Mouse (Mus musculus): Measurements from ENCODE around the gene Zfp426.

The Zfp426 gene

GRCm38 (mm10) chr9:20492527-20493233 is at the start of gene Zfp426:
TSS of gene Zfp426 (minus strand) at chr9:20492746.
- DNase-seq, result peak; percentile 87

DNA sequence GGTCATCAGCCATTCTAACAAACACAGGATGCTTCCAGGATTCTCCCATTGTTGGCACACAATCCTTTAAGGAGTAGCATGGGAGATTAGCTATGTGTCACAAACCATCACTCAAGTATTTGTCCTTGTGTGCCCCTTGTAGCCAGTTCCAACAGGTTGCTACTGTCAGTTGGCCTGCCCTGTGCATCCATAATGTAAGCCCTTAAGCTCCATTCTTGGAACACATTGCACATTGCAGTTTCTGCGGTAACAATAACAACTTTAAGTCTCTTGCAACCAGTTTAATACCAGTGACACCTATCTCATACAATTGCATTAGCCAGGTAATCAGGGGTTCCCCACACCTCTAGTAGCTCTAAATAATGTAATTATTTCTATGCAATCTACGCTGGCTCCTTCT is 44.1 kb upstream of the Zfp426 start:
- DNase-seq, result no peak

DNA sequence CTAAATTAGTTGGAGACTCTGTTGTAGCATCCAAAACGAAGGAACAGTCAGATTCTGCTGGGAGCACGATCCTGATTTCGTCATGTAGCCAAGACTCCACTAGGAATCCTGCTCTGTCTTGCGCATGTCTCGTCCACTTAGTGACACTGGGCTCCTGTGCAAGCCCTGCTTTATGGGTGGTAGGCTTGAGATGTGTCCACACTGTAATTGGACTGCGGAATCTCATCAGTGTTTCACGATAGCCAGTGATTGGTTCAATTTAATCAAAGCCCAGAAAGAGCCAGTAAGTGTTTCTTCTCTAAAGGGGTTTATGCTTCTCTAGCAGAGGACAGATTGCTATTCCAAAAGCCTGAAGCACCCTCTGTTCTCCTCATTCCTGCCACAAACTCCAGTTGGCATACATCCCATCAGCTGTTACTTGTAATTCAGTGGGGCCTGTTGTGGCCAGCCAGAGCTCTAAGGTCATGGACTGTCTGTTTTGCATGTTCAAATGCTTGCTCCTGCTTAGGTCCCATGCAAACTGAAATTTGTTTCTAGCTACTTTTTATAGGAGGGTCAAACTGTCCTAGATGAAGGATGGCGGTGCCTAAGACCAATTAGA is 41.9 kb upstream of the Zfp426 start:
- DNase-seq, result no peak

DNA sequence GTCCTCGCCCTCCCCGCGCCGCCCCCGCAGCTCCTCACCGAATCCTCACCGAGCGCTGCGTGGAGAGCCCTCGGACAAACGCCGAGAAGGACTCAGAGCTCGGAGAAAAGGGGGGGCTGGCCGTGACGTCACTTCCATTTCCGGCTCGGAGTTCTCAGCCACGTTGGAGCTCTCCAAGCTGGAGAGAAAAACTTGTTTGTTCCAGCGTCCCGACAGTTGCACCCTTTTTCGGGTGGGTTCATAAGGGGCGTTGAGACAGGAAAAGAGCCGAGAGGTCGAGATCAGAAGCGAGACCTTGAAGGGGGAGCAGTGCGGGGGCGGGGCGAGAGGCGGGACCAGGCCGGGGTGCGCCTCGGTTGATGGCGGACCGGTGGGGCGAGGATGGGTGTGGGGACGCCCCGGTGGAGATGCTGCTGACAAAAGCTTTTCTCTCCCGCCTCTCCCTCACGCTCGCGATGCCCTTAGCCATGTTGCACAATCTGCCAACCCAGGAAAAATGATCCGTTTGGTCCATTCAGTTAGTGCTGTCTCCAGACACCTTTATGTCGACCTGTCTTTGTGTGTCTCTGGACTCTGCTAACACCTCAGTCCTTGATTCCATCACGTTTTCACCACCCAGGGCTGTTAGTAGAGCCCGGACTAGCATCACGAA is 28.9 kb upstream of the Zfp426 start, which contains the start of gene Zfp266:
Gene Zfp266, minus strand, starts transcription at position 112 of the 652 bp plus-strand sequence.
- DNase-seq, result peak; percentile 92

- DNase-seq, result peak; percentile 3
Measured at GRCm38 (mm10) chr9:20520531-20521210, 28.1 kb upstream of the Zfp426 start.

- peak; percentile 5 for DNase-seq
Measured at GRCm38 (mm10) chr9:20519949-20520348, 27.4 kb upstream of the Zfp426 start.

GRCm38 (mm10) chr9:20518708-20519107 is 26.2 kb upstream of the Zfp426 start:
- no peak for DNase-seq

GRCm38 (mm10) chr9:20517727-20518126 is 25.2 kb upstream of the Zfp426 start:
- DNase-seq, result no peak

- DNase-seq, result no peak
Measured at GRCm38 (mm10) chr9:20514016-20514415, 21.5 kb upstream of the Zfp426 start.

GRCm38 (mm10) chr9:20512714-20513113 is 20.2 kb upstream of the Zfp426 start:
- DNase-seq, result no peak

DNA sequence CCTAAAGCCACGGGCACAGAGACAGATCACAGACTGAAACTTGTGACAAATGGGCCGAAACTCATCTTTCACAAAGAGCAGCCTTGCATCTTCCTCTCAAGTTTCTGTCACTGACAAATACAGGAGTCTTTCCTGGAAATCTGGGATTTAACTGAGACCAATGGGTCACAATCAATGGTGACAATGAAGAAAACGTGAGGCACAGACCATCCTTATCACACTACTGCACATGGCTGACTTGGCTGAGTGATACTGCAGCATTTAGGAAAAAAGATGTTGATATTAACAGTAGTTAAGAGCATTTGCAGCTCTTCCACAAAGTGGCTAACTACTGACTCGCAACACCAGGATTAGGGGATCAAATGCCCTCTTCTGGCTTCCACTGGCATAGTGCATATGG is 19.1 kb upstream of the Zfp426 start:
- no peak for DNase-seq

GRCm38 (mm10) chr9:20510346-20510745 is 17.8 kb upstream of the Zfp426 start:
- no peak for DNase-seq

- DNase-seq, result no peak
Measured at GRCm38 (mm10) chr9:20509676-20510075, 17.1 kb upstream of the Zfp426 start.

GRCm38 (mm10) chr9:20504801-20505200 is 12.3 kb upstream of the Zfp426 start:
- no peak for DNase-seq

DNA sequence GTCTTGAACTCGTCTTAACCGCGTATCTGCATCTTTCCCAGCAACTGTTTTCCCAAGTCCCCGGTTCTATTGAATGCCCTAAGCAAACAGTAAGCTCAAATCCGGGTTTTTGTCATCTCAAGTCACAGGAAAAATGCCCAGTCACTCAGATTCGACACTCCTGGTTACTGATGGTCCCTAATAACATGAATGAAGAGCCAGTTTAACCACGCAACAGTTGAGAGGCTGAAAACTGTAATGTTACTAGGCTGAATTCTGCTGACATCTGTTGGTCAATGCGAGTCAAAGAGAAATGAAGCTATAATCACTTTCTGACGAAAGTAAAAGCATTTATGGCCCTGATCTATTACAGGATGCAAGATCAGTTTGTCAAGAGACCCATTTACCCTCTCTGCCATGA is 735 bp upstream of the Zfp426 start:
- no peak for DNase-seq

DNA sequence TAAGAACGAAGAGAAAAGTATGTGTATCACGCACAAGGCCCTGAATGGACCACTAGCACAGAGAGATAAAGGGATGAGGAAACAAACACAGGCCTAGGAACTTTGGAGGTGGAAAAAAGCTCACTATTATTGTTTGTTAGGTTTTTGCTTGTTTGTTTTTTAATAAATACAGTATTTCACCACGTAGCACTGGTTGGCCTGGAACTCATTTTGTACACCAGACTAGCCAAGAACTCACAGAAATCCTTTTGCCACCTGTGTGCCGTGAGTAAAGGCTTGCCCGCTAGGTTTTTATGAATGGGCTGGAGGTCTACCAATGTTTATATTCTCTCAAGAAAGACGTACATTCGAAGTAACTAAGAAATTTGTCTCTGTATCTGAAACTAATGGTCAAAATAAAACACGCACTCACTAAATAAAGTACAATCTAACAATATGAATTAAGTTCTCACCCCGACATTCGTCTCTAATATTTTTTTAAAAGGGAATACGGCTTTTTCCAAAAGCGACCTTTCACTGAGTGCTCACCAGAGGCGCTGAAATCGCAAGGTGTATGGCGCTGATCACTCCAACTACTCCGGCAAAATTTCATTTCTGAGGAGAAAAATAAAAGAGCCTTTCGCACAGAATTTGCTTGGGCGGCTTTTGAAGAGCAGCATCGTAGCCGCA is 554 bp downstream of the Zfp426 start:
- no peak for DNase-seq

DNA sequence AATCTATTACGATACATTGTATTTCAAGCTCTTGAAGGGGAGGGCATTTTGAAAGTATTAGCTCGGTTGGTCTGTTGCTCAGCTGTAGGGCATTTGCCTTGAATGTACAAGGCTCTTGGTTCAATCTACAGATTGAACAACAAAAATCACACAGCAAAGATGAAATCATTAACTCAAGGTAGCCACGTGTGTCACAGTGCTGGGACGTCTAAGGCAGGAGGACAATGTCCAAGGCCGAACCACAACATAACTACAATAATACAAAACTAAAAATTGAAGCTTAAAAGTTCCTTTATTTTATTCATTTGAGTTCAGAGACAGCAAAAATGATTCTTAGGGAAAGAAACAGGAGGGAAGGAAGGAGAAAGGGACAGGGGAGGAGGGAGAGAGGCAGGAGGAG is 3.0 kb downstream of the Zfp426 start:
- no peak for DNase-seq

DNA sequence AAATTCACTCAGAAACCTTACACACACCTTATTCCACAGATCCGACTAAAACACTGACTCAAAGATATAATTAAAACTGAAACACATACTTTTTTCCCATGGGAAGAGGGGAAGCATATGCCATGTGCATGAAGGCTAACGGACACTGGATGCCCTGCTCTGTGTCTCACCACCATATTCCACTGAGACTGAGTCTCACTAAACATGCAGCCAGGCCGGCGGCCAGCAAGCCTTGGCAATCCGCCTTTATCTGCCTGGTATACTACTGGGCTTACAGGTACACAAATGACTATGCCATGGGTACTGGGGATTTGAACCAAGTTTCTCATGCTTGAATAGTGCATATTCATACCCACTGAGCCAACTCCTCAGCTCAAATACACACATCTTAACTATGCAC is 13.2 kb downstream of the Zfp426 start:
- DNase-seq, result no peak

DNA sequence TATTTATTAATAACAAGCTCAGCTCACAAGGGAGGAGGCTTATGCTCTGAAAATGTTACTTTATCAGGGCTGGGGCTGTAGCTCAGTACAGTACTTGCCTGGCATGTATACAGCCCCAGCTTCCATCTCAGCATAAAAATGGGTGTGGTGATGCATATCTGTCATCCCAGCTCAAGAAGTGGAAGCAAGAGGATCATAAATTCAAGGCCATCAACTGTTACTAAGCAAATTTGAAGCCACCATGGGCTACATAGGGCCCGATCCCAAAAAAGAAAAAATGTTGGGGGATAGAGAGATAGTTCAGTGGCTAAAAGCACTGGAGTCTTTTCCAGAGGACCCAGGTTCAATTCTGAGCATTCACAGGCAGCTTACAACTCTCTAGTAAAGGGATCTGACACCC is 15.9 kb downstream of the Zfp426 start:
- no peak for DNase-seq

GRCm38 (mm10) chr9:20466761-20467442 is 25.6 kb downstream of the Zfp426 start:
- peak; percentile 65 for DNase-seq

- peak; percentile 81 for DNase-seq
Measured at GRCm38 (mm10) chr9:20459377-20460317, 32.9 kb downstream of the Zfp426 start, which contains the start of gene Zfp26. TSS of gene Zfp26 (minus strand) at chr9:20460162.

Measured in thymus, postnatal 25 days (tissue).